Mouse (Mus musculus) heart, embryonic 15.5 days (tissue): ENCODE measurements at regions not wholly inside any gene's neighbourhood (a gene's known extent, or its start where the extent isn't known, plus 50 kb on each side); places are given as distances from the start of the nearest gene placed in this dataset.
"Not testable (repeated sequence)": the region's sequence is repeated elsewhere in the genome, so short reads cannot be mapped to it uniquely, and the experiment has no call there.

Experiments used
- ATAC-seq: fragments of 200-750 bp; cut with Nextera tagmentation; replicated peaks from 2 replicates; pipeline ENCODE4 v1.8.0; 2017; ENCODE audit warnings: low read depth, moderate TSS enrichment; ENCODE audit not compliant: insufficient number of reproducible peaks, insufficient read depth, low FRiP score
- H3K27ac ChIP-seq: fragments of 300-500 bp; sonication (generic); 2 replicates; pipeline ENCODE4 v1.5.1; 2015; ENCODE audit warnings: mild to moderate bottlenecking, inconsistent platforms
- H3K27me3 ChIP-seq: fragments of 300-500 bp; sonication (generic); 2 replicates; pipeline ENCODE4 v1.6.1; 2015; ENCODE audit warnings: inconsistent platforms
- H3K36me3 ChIP-seq: fragments of 300-500 bp; sonication (generic); 2 replicates; pipeline ENCODE4 v1.6.1; 2015; ENCODE audit warnings: mild to moderate bottlenecking, inconsistent platforms
- H3K4me1 ChIP-seq: fragments of 300-500 bp; sonication (generic); replicated peaks from 2 replicates; pipeline ENCODE4 v1.6.1; 2015; ENCODE audit warnings: inconsistent platforms
- H3K4me2 ChIP-seq: fragments of 300-500 bp; sonication (generic); 2 replicates; pipeline ENCODE4 v1.6.1; 2015; ENCODE audit warnings: inconsistent platforms, mild to moderate bottlenecking, moderate library complexity
- H3K4me3 ChIP-seq: fragments of 300-500 bp; sonication (generic); 2 replicates; pipeline ENCODE4 v1.5.1; 2015; ENCODE audit warnings: mild to moderate bottlenecking, inconsistent platforms
- H3K9ac ChIP-seq: fragments of 300-500 bp; sonication (generic); 2 replicates; pipeline ENCODE4 v1.6.1; 2015; ENCODE audit warnings: mild to moderate bottlenecking, inconsistent platforms
- H3K9me3 ChIP-seq: fragments of 300-500 bp; sonication (generic); replicated peaks from 2 replicates; pipeline ENCODE4 v1.6.1; 2016; ENCODE audit warnings: inconsistent platforms
- WGBS: fragments of 180-500 bp; shearing (Covaris S2); methylation state at CpG from one replicate; pipeline ENCODE4 v1.1.7; 2015; ENCODE audit warnings: mixed read lengths; 5-methylcytosine and 5-hydroxymethylcytosine counted together

- WGBS: 69% methylated on average over 1 of the region's 1 CpGs
- no peaks in the 10 kb centered on the region for H3K27me3 ChIP-seq
- no peak overlapping the region for H3K4me2 ChIP-seq
- H3K9ac ChIP-seq: no peak overlapping the region
- H3K27ac ChIP-seq: no peak overlapping the region
- H3K4me1 ChIP-seq: no peaks in the 10 kb centered on the region
- ATAC-seq: no peak
- no peaks in the 10 kb centered on the region for H3K36me3 ChIP-seq
- H3K9me3 ChIP-seq: 0 out of 2 replicates have a peak, but pooled peaks cover 2% of the 10 kb centered on the region
- no peak overlapping the region for H3K4me3 ChIP-seq
Measured at GRCm38 (mm10) chr4:35343751-35344150, 117.8 kb upstream of the C9orf72 start.

DNA sequence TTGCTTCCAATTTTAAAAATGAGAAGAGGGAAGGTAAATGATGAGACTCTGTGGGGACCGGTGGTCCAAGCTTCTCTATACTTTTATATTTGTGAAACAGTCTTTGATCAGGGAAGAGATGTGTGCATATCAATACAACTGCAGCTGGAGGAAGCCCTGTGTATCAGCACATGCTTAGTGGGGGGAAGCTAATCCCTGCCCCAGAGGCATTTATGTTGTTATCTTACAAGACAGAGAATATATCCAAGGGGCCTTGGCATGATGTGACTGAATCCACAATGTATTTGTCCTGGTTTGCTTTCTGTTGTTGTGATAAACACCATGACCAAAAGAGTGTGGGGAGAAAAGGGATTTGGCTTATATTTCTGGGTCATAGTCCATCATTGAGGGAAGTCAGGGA, 105.2 kb upstream of the C9orf72 start:
- H3K9ac ChIP-seq: no peak overlapping the region
- no peaks in the 10 kb centered on the region for H3K36me3 ChIP-seq
- H3K27ac ChIP-seq: no peak overlapping the region
- H3K4me2 ChIP-seq: no peak overlapping the region
- H3K4me3 ChIP-seq: no peak overlapping the region
- no peaks in the 10 kb centered on the region for H3K27me3 ChIP-seq
- H3K4me1 ChIP-seq: no peaks in the 10 kb centered on the region
- H3K9me3 ChIP-seq: no peaks in the 10 kb centered on the region
- WGBS: 85% methylated on average over 1 of the region's 1 CpGs
- no peak for ATAC-seq

DNA sequence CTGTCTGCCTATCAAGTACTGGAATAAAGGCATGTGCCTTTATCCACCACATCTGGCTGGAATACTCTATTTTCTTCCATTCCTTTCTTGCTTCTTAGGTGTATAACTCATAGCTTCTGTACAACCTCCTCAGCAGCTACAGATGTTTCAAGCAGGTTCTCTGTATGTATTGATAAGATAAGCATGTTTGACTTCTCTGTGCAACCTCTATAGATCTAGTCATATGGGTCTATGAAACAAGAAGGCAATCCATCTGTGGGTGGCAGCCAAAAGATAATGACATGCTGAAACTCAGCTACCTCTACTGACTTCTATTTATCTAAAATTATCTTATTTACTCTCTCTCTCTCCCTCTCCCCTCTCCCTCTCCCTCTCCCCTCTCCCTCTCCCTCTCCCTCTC, 99.3 kb upstream of the C9orf72 start:
- Histone ChIP-seq H3K27ac (no peak overlapping the region), H3K4me2 (no peak overlapping the region), H3K36me3 (no peaks in the 10 kb centered on the region), H3K9me3 (no peaks in the 10 kb centered on the region), H3K27me3 (no peaks in the 10 kb centered on the region), H3K4me1 (no peaks in the 10 kb centered on the region), H3K9ac (no peak overlapping the region), H3K4me3 (no peak overlapping the region)
- no peak for ATAC-seq

GRCm38 (mm10) chr4:35322432-35323173, 96.6 kb upstream of the C9orf72 start:
- Histone ChIP-seq H3K36me3 (no peaks in the 10 kb centered on the region), H3K4me3 (no peak overlapping the region), H3K27me3 (no peaks in the 10 kb centered on the region), H3K4me2 (no peak overlapping the region), H3K4me1 (no peaks in the 10 kb centered on the region), H3K27ac (no peak overlapping the region), H3K9ac (no peak overlapping the region), H3K9me3 (no peaks in the 10 kb centered on the region)
- whole genome bisulfite sequencing: 84% methylated on average over 2 of the region's 2 CpGs
- no peak for ATAC-seq

GRCm38 (mm10) chr4:35310396-35310977, 84.5 kb upstream of the C9orf72 start:
- no peaks in the 10 kb centered on the region for H3K9me3 ChIP-seq
- no peak overlapping the region for H3K9ac ChIP-seq
- ATAC-seq: no peak
- 56% methylated on average over 5 of the region's 5 CpGs for WGBS
- no peaks in the 10 kb centered on the region for H3K36me3 ChIP-seq
- H3K4me1 ChIP-seq: no peaks in the 10 kb centered on the region
- H3K27me3 ChIP-seq: no peaks in the 10 kb centered on the region
- H3K27ac ChIP-seq: no peak overlapping the region
- no peak overlapping the region for H3K4me3 ChIP-seq
- no peak overlapping the region for H3K4me2 ChIP-seq

DNA sequence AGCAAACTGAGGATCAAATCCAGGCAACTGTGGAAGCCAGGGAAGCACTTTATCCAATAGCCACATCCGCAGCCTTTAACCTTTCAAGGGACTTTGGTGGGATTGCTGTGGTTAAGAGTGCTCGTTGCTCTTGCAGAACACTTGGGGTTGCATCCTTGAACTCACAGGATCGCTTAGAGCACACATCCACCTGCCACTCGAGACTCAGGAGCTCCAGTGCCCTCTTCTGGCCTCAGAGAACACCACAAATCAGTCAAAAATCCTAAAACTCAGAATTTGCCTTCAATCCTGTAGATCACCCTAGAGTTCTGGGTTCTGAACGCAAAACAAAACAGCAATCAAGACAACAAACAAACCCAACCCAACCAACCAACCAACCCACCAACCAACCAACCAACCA, 82.2 kb upstream of the C9orf72 start:
- Histone ChIP-seq H3K4me1 (no peaks in the 10 kb centered on the region), H3K4me2 (no peak overlapping the region), H3K9ac (no peak overlapping the region), H3K36me3 (no peaks in the 10 kb centered on the region), H3K4me3 (no peak overlapping the region), H3K27me3 (no peaks in the 10 kb centered on the region), H3K27ac (no peak overlapping the region), H3K9me3 (no peaks in the 10 kb centered on the region)
- ATAC-seq: no peak
- 59% methylated on average over 5 of the region's 5 CpGs for WGBS

- no peak for ATAC-seq
- 49% methylated on average over 1 of the region's 1 CpGs for WGBS
- H3K4me3 ChIP-seq: no peak overlapping the region
Measured at GRCm38 (mm10) chr4:35305210-35305609, 79.2 kb upstream of the C9orf72 start.

DNA sequence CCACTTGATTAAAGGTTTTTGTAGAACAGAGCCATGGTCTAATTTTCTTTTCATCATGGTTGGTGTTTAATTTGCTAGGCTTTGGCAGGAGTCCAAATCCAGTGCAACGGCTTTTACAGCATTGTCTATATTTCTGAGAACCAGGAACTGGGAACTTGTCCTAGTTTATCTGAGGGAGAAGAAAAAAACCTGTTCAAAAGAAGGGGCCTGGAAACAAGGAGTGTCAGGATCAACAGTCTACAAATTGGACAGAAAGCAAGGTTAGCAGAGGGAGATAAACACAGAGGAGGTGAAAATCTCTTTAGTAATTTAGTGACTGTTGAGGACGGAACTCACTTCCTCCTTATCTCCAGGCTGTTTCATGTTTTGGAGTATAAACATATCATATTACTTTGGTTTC, 74.9 kb upstream of the C9orf72 start:
- Histone ChIP-seq H3K4me3 (no peak overlapping the region), H3K9ac (no peak overlapping the region), H3K27ac (no peak overlapping the region), H3K27me3 (no peaks in the 10 kb centered on the region), H3K9me3 (no peaks in the 10 kb centered on the region), H3K36me3 (no peaks in the 10 kb centered on the region), H3K4me1 (no peaks in the 10 kb centered on the region), H3K4me2 (no peak overlapping the region)
- 22% methylated on average over 2 of the region's 2 CpGs for WGBS
- no peak for ATAC-seq

More at GRCm38 (mm10) chr4:35305210-35305609, 79.2 kb upstream of the C9orf72 start:
- Histone ChIP-seq H3K4me2 (no peak overlapping the region), H3K27ac (no peak overlapping the region), H3K9ac (no peak overlapping the region), H3K9me3 (no peaks in the 10 kb centered on the region), H3K27me3 (no peaks in the 10 kb centered on the region), H3K36me3 (no peaks in the 10 kb centered on the region), H3K4me1 (no peaks in the 10 kb centered on the region)

DNA sequence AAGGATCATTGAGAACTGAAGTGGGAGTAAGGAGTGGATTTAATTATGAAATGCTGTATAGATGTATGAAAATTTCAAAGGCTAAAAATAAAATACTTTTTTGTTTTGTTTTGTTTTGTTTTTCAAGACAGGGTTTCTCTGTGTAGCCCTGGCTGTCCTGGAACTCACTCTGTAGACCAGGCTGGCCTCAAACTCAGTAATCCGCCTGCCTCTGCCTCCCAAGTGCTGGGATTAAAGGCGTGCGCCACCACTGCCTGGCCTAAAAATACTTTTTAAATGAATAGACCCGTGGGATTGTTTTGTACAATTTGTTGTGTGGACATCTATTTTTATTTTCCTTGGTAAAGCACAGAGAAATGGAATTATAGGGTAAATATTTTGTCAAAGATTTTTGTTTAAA, 74.4 kb upstream of the C9orf72 start:
- not testable (repeated sequence) for H3K36me3 ChIP-seq, H3K27ac ChIP-seq, H3K27me3 ChIP-seq, ATAC-seq, H3K4me2 ChIP-seq, H3K9ac ChIP-seq, H3K9me3 ChIP-seq, H3K4me3 ChIP-seq, H3K4me1 ChIP-seq
- WGBS: 74% methylated on average over 4 of the region's 4 CpGs

DNA sequence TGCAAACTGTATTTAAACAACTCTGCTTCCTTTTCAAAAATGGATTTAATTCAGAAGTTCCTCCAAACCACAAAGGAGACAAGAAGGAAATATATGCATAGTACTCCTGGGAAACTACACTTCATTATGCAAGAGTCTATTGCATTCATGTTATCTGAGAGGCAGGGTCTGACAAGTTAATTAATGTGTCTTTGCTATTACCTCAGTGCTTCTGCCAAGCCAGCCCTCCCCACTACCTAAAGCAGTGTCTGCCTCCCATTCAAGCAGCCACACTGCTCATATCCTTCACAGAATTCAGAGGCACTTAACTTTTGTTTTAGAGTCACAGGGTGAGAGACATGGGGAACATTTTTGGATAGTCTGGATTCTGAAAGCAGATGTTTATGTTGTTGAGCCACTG, 58.6 kb upstream of the C9orf72 start:
- H3K9me3 ChIP-seq: no peaks in the 10 kb centered on the region
- no peak overlapping the region for H3K4me3 ChIP-seq
- H3K27me3 ChIP-seq: no peaks in the 10 kb centered on the region
- no peak overlapping the region for H3K27ac ChIP-seq
- H3K36me3 ChIP-seq: no peaks in the 10 kb centered on the region
- no peak overlapping the region for H3K4me2 ChIP-seq
- no peaks in the 10 kb centered on the region for H3K4me1 ChIP-seq
- H3K9ac ChIP-seq: no peak overlapping the region
- no peak for ATAC-seq
